Mouse (Mus musculus) heart, embryonic 12.5 days (tissue): ENCODE results near the gene Igflr1. TPM values are rescaled to one million over a fixed set of nuclear protein-coding genes. Genes with fewer than 3 reads are reported as not detected.

ENCODE experiments used
- ATAC-seq: fragments of 200-750 bp; cut with Nextera tagmentation; 2 replicates; pipeline ENCODE4 v1.8.0; 2017; ENCODE audit warnings: moderate TSS enrichment, moderate library complexity; ENCODE audit not compliant: insufficient number of reproducible peaks, low FRiP score
- H3K27ac ChIP-seq: fragments of 300-500 bp; sonication (generic); 2 replicates; pipeline ENCODE4 v1.5.1; 2016; ENCODE audit warnings: mild to moderate bottlenecking, moderate library complexity; ENCODE audit not compliant: poor library complexity, severe bottlenecking
- H3K27me3 ChIP-seq: fragments of 300-500 bp; sonication (generic); replicated peaks from 2 replicates; pipeline ENCODE4 v1.6.1; 2016; ENCODE audit warnings: mild to moderate bottlenecking, moderate library complexity
- H3K36me3 ChIP-seq: fragments of 300-500 bp; sonication (generic); 2 replicates; pipeline ENCODE4 v1.6.1; 2016; ENCODE audit warnings: mild to moderate bottlenecking, moderate library complexity
- H3K4me1 ChIP-seq: fragments of 300-500 bp; sonication (generic); replicated peaks from 2 replicates; pipeline ENCODE4 v1.6.1; 2016; ENCODE audit warnings: mild to moderate bottlenecking
- H3K4me2 ChIP-seq: fragments of 300-500 bp; sonication (generic); 2 replicates; pipeline ENCODE4 v1.6.1; 2016; ENCODE audit warnings: mild to moderate bottlenecking, moderate library complexity
- H3K4me3 ChIP-seq: fragments of 300-500 bp; sonication (generic); 2 replicates; pipeline ENCODE4 v1.5.1; 2016; ENCODE audit warnings: mild to moderate bottlenecking
- H3K9ac ChIP-seq: fragments of 300-500 bp; sonication (generic); 2 replicates; pipeline ENCODE4 v1.6.1; 2016; ENCODE audit warnings: mild to moderate bottlenecking, moderate library complexity
- H3K9me3 ChIP-seq: fragments of 300-500 bp; sonication (generic); replicated peaks from 2 replicates; pipeline ENCODE4 v1.6.1; 2016; ENCODE audit warnings: mild to moderate bottlenecking, moderate library complexity
- WGBS: fragments of 180-500 bp; shearing (Covaris S2); methylation state at CpG from one replicate; pipeline ENCODE4 v1.1.7; 2016; 5-methylcytosine and 5-hydroxymethylcytosine counted together
- polyA plus RNA-seq: library from polyadenylated mRNA; unstranded; fragments of >200 nt; fragmentation: Nextera tagmentation; extraction: Ambion mirVana; gene quantifications from 2 replicates; pipeline ENCODE4 v1.2.1, GENCODE M21; 2016

Gene Igflr1
- polyA plus RNA-seq: 2.7 and 3.7 TPM in 2 replicates

DNA sequence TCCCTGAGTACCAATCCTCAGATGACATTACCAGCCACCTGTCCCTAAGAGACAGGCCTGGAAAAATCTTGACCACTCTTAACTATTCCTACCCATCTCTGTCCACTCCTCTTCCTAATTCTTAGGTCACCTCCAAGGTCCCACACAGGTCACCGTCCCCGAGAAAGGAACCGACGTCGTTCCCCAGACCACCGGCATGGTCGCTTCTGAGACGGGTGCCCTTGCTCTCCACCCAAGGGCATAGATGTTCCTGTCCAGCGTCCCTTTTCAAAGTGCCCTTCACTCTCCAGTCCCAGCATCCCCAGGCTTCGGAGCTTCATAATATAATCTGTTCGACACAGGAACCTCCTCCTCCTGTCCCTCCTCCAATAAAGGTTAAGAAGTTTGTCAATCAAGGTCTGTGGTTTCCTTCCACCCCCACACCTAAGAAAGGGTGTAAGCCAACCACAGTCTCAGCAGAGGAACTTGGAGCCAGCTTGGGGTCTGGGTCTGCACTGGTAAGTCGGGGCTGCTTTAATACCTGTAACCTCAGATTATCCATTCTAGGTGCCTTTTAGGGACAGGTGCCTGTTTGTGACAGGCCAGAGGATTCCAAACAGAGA is at the start of gene Igflr1:
Gene Igflr1, plus strand, starts transcription at position 458 of the 602 bp plus-strand sequence.
- no peak within 1 kb of the TSS for H3K4me2 ChIP-seq
- H3K9ac ChIP-seq: no peak within 1 kb of the TSS
- peaks cover 8% of the 10 kb centered on the region for H3K4me1 ChIP-seq
- H3K36me3 ChIP-seq: peaks cover 53% of the 10 kb centered on the region
- H3K27ac ChIP-seq: no peak within 1 kb of the TSS
- no peak for ATAC-seq
- no peaks in the 10 kb centered on the region for H3K9me3 ChIP-seq
- peak within 1 kb of the TSS; percentile 68; the same call in 1 of the 2 replicates for H3K4me3 ChIP-seq
- no peaks in the 10 kb centered on the region for H3K27me3 ChIP-seq
- WGBS: 91% methylated on average over 12 of the region's 12 CpGs

DNA sequence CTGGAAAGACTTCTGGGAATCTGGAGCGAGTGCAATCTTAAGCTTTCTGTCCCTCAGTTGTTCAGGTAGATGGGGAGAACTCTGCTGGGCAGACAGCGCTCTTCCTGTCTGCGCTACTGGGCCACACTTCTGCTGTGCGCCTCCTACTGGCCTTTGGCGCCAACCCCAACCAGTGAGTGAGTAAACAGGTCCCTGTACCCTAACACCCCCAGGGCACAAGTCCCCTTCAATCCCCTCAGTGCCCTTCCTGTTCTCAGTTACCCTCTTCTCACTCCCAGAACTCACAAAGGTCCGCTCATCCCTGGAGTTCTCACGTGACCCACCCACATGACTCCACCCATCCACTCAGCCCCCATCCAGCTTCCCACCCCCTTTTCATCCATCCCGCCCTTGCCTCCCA is 46.9 kb upstream of the Igflr1 start:
- WGBS: 31% methylated on average over 8 of the region's 8 CpGs
- Histone ChIP-seq H3K4me3 (no peak overlapping the region), H3K4me2 (no peak overlapping the region), H3K9ac (no peak overlapping the region), H3K4me1 (no peaks in the 10 kb centered on the region), H3K27me3 (peaks cover 40% of the 10 kb centered on the region), H3K27ac (no peak overlapping the region), H3K36me3 (peaks cover 5% of the 10 kb centered on the region), H3K9me3 (no peaks in the 10 kb centered on the region)
- ATAC-seq: no peak

DNA sequence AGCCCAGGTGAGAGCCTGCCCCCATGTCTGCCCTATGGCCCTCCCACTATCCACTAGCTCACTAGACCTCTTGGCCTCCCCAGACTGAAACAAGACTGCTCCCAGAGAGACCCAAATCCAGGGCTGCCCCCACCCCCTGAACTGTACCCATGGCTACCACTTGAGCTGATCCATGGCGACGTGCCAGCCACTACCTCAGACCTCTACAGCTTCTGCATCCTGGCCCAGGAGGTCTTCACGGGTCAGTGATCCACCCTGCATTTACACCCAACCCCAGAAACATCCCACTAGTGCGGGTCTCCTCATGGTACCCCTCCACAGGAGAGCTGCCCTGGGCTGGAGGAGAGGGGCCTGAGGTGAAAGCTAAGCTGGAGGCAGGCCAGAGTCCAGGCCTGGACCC is 44.8 kb upstream of the Igflr1 start:
- Histone ChIP-seq H3K9me3 (no peaks in the 10 kb centered on the region), H3K27me3 (peaks cover 41% of the 10 kb centered on the region), H3K4me2 (no peak overlapping the region), H3K36me3 (peaks cover 24% of the 10 kb centered on the region), H3K9ac (no peak overlapping the region), H3K4me1 (no peaks in the 10 kb centered on the region), H3K27ac (no peak overlapping the region), H3K4me3 (no peak overlapping the region)
- WGBS: 81% methylated on average over 4 of the region's 4 CpGs
- no peak for ATAC-seq

DNA sequence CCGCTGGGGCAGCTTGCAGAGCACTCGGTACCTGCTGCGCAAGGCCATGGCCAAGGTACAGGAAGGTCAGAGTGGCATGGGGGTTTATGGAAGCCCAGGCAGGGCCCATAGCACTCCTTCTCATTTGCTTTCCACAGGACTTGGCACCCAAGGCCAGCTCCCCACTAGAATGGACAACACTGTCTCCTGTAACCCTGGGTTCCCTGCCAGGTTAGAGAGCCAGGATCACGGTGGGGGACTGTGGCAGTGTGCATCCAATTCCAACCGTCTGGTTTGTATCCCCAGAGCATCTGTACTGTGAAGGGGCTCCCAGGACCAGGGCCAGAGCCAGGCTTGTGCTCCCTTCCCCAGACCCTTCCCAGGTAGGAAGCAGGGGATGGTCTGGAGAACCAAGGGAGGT is 44.4 kb upstream of the Igflr1 start:
- Histone ChIP-seq H3K27me3 (peaks cover 36% of the 10 kb centered on the region), H3K9me3 (no peaks in the 10 kb centered on the region), H3K4me2 (no peak overlapping the region), H3K4me1 (peaks cover 2% of the 10 kb centered on the region; the same call in 1 of the 2 replicates), H3K9ac (no peak overlapping the region), H3K27ac (no peak overlapping the region), H3K4me3 (no peak overlapping the region), H3K36me3 (peaks cover 28% of the 10 kb centered on the region)
- WGBS: 77% methylated on average over 5 of the region's 5 CpGs
- ATAC-seq: no peak

DNA sequence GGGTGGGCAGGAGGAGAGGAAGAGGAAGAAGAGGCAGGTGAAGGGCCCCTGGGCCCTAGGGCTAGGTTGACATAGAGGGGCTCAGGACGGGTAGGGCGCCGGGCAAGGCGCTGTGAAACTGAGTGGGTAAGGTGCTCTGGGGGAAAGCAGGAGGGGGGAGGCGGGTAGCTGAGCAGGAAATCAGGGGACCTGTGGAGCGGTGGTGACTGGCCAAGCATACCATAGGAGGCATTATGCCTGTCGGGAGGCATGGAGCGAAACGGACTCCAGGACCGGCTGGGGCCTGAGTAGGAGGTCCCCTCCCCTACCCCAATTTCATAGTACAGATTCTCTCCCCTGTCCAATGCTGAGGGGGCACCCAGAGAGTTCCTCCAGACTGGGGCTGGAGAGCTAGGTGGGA is 42.4 kb upstream of the Igflr1 start:
- 81% methylated on average over 10 of the region's 10 CpGs for WGBS
- no peak overlapping the region for H3K4me2 ChIP-seq
- H3K4me3 ChIP-seq: no peak overlapping the region
- ATAC-seq: no peak
- no peak overlapping the region for H3K9ac ChIP-seq
- H3K27ac ChIP-seq: no peak overlapping the region
- peaks cover 30% of the 10 kb centered on the region for H3K27me3 ChIP-seq
- no peaks in the 10 kb centered on the region for H3K9me3 ChIP-seq
- H3K4me1 ChIP-seq: peaks cover 12% of the 10 kb centered on the region
- peaks cover 43% of the 10 kb centered on the region for H3K36me3 ChIP-seq

DNA sequence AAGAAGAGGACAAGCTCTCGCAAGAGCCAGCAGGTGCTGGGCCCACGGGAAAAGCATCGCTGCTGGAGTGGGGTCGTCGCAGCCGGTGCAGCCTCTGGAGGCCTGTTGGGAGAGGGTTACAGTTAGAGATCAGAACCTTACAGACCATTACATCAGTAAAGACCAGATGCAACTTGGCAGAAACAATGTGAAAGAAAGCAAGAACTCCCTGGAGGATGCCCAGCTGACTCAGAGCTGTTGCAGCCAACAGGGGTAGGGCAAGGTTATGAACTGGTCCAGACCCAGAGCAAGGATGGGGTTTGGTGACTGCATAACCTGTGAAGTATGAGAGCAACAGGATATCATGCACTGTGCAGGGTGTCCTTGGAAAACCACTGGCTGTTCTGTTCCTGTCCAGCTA is 40.7 kb upstream of the Igflr1 start:
- H3K4me3 ChIP-seq: no peak overlapping the region
- H3K4me1 ChIP-seq: peaks cover 12% of the 10 kb centered on the region
- H3K9ac ChIP-seq: no peak overlapping the region
- no peak for ATAC-seq
- peaks cover 22% of the 10 kb centered on the region for H3K27me3 ChIP-seq
- H3K9me3 ChIP-seq: no peaks in the 10 kb centered on the region
- no peak overlapping the region for H3K4me2 ChIP-seq
- H3K27ac ChIP-seq: no peak overlapping the region
- H3K36me3 ChIP-seq: peaks cover 59% of the 10 kb centered on the region
- 68% methylated on average over 6 of the region's 6 CpGs for WGBS

DNA sequence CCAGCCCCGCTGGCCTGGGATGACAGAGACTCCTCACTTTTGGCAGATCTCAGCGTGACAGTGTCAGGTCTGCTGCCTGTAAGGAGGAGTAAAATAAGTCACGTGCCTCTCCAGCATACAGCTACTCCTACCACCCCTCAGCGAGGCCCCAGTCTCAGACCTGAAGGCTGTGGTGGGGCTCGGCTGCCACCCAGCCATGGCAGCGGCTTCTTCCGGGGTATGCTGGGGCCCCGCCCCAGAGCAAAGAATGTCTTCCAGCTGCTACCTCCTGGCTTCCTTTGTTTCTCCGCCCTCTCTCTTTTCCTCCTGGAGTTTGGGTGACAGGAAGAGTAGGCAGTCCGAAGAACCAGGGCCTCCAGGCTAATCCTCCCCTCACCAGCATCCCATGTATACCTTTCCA is 39.3 kb upstream of the Igflr1 start:
- H3K9me3 ChIP-seq: no peaks in the 10 kb centered on the region
- H3K4me2 ChIP-seq: peak overlapping the region; percentile 27
- peak overlapping the region; percentile 15; the same call in 1 of the 2 replicates for H3K9ac ChIP-seq
- 25% methylated on average over 10 of the region's 10 CpGs for WGBS
- H3K27ac ChIP-seq: no peak overlapping the region
- no peak for ATAC-seq
- H3K4me3 ChIP-seq: no peak overlapping the region
- H3K36me3 ChIP-seq: peaks cover 72% of the 10 kb centered on the region
- H3K27me3 ChIP-seq: peaks cover 26% of the 10 kb centered on the region
- peaks cover 12% of the 10 kb centered on the region for H3K4me1 ChIP-seq

DNA sequence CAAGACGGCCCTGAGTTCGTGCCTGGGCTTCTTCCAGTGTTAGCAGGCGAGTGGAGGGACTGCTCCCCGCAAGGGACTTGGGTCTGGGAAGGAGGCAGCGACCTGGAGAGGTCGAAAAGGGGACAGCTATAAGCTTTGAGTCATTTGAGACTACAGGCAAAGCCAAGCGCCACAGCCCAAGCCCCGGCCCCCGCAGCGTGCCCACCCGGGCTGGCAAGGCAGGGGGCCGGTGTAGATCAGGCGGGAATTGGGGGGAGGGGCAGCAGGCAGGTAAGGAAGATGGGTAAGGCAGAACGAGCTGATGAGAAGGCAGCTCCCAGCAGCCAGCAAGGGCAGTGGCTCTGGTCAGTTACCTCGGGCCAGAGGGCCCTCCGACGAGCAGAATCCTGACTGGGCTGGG is 38.8 kb upstream of the Igflr1 start:
- WGBS: 22% methylated on average over 17 of the region's 17 CpGs
- Histone ChIP-seq H3K4me1 (peaks cover 12% of the 10 kb centered on the region), H3K36me3 (peaks cover 72% of the 10 kb centered on the region), H3K4me3 (no peak overlapping the region), H3K9me3 (no peaks in the 10 kb centered on the region), H3K9ac (peak overlapping the region; percentile 15; the same call in 1 of the 2 replicates), H3K27me3 (peaks cover 26% of the 10 kb centered on the region), H3K27ac (no peak overlapping the region), H3K4me2 (peak overlapping the region; percentile 27)
- no peak for ATAC-seq

DNA sequence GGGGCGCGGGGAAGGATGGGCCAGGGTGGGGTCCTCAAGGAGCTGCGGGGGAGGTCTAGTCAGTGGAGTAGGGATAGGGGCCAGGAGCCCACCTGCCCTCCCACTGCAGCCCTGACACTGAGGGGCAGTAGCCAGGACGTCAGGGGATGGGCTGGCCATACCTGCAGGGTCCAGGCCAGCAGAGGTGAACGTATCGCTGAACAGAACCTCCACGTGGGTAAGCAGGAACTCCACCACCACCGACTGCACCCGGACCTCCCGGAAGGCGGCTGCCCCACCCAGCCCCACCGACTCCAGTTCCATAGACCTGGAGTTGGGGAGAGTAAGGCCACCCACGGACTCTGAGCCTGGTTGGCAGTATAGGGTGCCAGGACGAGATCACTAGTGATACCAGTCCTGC is 38.2 kb upstream of the Igflr1 start:
- peaks cover 18% of the 10 kb centered on the region for H3K4me1 ChIP-seq
- no peak overlapping the region for H3K4me3 ChIP-seq
- ATAC-seq: no peak
- peaks cover 78% of the 10 kb centered on the region for H3K36me3 ChIP-seq
- H3K9ac ChIP-seq: no peak overlapping the region
- 80% methylated on average over 14 of the region's 14 CpGs for WGBS
- peaks cover 26% of the 10 kb centered on the region for H3K27me3 ChIP-seq
- H3K4me2 ChIP-seq: no peak overlapping the region
- H3K27ac ChIP-seq: no peak overlapping the region
- H3K9me3 ChIP-seq: no peaks in the 10 kb centered on the region

DNA sequence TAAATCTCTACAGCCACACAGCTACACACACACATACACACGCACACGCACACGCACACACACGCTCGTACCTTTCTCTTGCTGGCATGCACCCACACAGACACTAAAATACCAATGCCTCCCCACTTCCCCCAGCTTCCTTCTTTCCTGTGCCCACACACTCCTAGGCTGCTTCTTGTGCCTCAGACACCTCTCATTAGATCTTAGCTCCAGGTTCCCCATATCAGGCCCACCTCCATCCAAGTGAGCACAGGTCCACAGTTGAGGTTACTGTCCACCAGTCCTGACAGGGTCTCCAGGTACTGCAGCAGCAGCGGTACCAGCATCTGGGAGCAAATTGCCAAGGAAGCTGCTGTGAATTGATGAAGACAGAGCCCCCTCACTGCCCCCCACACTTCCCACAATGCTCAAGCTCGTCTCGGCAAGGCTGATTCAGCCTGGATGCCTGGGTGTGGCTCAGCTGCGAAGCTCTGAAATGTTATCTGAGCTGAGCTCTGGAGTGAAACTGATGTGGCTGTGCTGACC is 33.9 kb upstream of the Igflr1 start:
- Histone ChIP-seq H3K9ac (no peak overlapping the region), H3K36me3 (peaks cover 50% of the 10 kb centered on the region), H3K4me2 (no peak overlapping the region), H3K4me1 (peaks cover 39% of the 10 kb centered on the region), H3K27ac (no peak overlapping the region), H3K9me3 (no peaks in the 10 kb centered on the region), H3K4me3 (no peak overlapping the region), H3K27me3 (0 out of 2 replicates have a peak, but pooled peaks cover 11% of the 10 kb centered on the region)
- 76% methylated on average over 9 of the region's 9 CpGs for WGBS
- ATAC-seq: no peak

DNA sequence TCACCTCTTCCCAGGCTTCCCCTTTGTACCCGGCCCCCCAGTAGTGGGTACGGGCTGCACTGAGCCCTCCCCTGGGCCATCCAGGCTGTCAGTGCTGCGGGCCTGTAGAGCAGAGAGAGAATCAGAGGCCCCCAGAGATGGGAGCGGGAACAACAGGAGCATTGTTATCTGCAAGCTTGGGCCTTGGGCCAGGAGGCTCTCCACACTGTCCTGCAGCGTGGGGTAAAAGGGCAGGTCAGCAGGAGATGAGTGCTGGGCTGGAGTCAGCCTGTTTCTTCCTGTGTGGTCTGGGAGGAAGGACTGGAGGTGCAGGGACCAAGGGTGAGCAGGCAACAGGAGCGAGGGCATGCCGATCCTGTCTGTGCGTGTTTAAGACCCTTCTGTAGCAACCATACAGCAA is 32.3 kb upstream of the Igflr1 start:
- peaks cover 38% of the 10 kb centered on the region for H3K36me3 ChIP-seq
- peak overlapping the region; percentile 96 for H3K4me2 ChIP-seq

More for the DNA sequence above, 32.3 kb upstream of the Igflr1 start:
- H3K9me3 ChIP-seq: no peaks in the 10 kb centered on the region
- H3K27ac ChIP-seq: no peak overlapping the region
- H3K4me1 ChIP-seq: peaks cover 33% of the 10 kb centered on the region
- H3K9ac ChIP-seq: peak overlapping the region; percentile 15; the same call in 1 of the 2 replicates
- H3K27me3 ChIP-seq: 0 out of 2 replicates have a peak, but pooled peaks cover 11% of the 10 kb centered on the region
- ATAC-seq: no peak
- no peak overlapping the region for H3K4me3 ChIP-seq
- 36% methylated on average over 8 of the region's 8 CpGs for WGBS
